Mouse (Mus musculus): ENCODE data around the gene 6430531B16Rik. TPM values are rescaled to one million over a fixed set of nuclear protein-coding genes. Genes with fewer than 3 reads are reported as not detected.

6430531B16Rik gene
- polyA plus RNA-seq, 1 experiment: 0.73 TPM

DNA sequence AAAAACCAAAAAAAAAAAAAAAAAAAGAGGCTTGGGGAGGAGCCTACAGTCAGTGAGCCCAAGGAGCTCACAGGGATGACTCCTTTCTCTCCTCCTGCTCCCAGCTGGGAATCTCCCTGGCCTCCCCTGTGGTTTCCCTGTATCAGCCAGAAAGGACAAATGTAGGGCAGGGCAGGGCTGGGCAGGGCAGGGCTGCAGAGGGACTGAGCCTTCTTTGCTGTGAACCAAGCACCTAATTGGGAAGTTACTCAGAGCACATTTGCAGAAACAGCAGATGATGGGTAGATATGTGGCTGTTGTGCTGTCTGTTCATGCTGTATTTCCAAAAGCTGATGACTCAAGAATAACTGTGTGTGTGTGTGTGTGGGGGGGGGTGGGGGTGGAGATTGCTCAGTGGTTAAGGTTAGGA lies 5.6 kb downstream of the 6430531B16Rik start:
- H3K27ac ChIP-seq (ENCODE audit: control insufficient read depth, insufficient read depth, low read length): no peak overlapping the region
- no peaks in the 10 kb centered on the region for H3K36me3 ChIP-seq (ENCODE audit: control insufficient read depth, insufficient read depth, low read length)
- no peaks in the 10 kb centered on the region for H3K27me3 ChIP-seq (ENCODE audit: control insufficient read depth, insufficient read depth, low read length)
- peaks cover 22% of the 10 kb centered on the region for H3K4me1 ChIP-seq (replicated peaks; ENCODE audit: control insufficient read depth, insufficient read depth, low read length)
- no peak for DNase-seq
- no peak for TF ChIP-seq CTCF (IDR thresholded peaks at IDR 0.05; ENCODE audit: borderline replicate concordance, control insufficient read depth, extremely low read depth, insufficient read depth, low read length, poor library complexity)
- TF ChIP-seq POLR2A (IDR thresholded peaks at IDR 0.05; ENCODE audit: control insufficient read depth, extremely low read depth, insufficient read depth, low read length, poor library complexity): no peak
- no peak overlapping the region for H3K4me3 ChIP-seq (ENCODE audit: control insufficient read depth, insufficient read depth, low read length)

DNA sequence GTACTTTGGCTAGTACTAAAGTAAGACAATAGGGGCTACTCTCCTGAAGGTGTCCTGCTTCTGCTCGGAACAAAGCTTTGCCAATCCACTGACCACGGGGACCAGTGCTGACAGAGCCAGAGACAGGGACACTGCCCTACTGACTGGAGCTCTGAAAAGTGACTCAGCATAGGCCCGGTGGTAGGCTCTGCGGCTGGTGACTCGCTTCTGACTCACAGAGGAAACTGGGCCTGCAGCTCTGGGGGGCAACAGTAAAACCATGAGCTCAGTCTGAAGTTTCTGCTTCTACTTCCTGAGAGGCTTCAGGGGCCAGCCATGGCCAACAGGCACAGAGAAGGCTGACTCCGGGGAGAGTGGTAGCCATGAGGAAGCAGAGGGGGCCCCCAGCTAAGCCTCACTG lies 7.1 kb downstream of the 6430531B16Rik start:
- 15% methylated on average over 6 of the region's 6 CpGs for WGBS
- H3K36me3 ChIP-seq (ENCODE audit: control insufficient read depth, insufficient read depth, low read length): no peaks in the 10 kb centered on the region
- no peaks in the 10 kb centered on the region for H3K27me3 ChIP-seq (ENCODE audit: control insufficient read depth, insufficient read depth, low read length)
- H3K4me3 ChIP-seq (ENCODE audit: control insufficient read depth, insufficient read depth, low read length): no peak overlapping the region
- peak overlapping the region; percentile 36; the same call in 1 of the 2 replicates for H3K27ac ChIP-seq (ENCODE audit: control insufficient read depth, insufficient read depth, low read length)
- DNase-seq: no peak
- H3K4me1 ChIP-seq (replicated peaks; ENCODE audit: control insufficient read depth, insufficient read depth, low read length): peaks cover 22% of the 10 kb centered on the region
- no peak for TF ChIP-seq POLR2A (IDR thresholded peaks at IDR 0.05; ENCODE audit: control insufficient read depth, extremely low read depth, insufficient read depth, low read length, poor library complexity)
- no peak for TF ChIP-seq CTCF (IDR thresholded peaks at IDR 0.05; ENCODE audit: borderline replicate concordance, control insufficient read depth, extremely low read depth, insufficient read depth, low read length, poor library complexity)

DNA sequence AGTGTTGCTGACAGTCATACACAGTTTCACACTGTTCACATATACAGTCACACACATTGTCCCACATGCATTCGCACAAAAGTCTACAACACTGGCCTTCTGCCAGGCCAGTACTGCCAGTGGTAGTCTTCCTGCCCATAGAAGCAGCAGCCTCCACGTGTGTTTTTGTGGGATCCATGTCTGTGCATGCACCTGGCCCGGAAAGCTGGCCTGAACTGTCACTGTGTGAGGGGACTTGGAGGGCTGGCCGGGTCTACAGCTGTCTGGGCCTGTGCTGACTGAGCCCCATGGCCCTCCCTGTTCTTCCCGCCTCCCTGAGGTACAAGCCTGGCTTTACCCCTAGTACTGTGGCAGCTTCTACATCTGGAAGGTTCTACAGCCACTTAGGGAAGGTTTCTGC lies 7.6 kb downstream of the 6430531B16Rik start:
- no peak for TF ChIP-seq POLR2A (IDR thresholded peaks at IDR 0.05; ENCODE audit: control insufficient read depth, extremely low read depth, insufficient read depth, low read length, poor library complexity)
- TF ChIP-seq CTCF (IDR thresholded peaks at IDR 0.05; ENCODE audit: borderline replicate concordance, control insufficient read depth, extremely low read depth, insufficient read depth, low read length, poor library complexity): no peak
- DNase-seq: no peak
- Histone ChIP-seq H3K36me3 (ENCODE audit: control insufficient read depth, insufficient read depth, low read length) (no peaks in the 10 kb centered on the region), H3K4me1 (replicated peaks; ENCODE audit: control insufficient read depth, insufficient read depth, low read length) (peaks cover 22% of the 10 kb centered on the region), H3K27ac (ENCODE audit: control insufficient read depth, insufficient read depth, low read length) (0 out of 2 replicates have a peak overlapping the region, but pooled peaks have one; percentile 36), H3K27me3 (ENCODE audit: control insufficient read depth, insufficient read depth, low read length) (no peaks in the 10 kb centered on the region), H3K4me3 (ENCODE audit: control insufficient read depth, insufficient read depth, low read length) (no peak overlapping the region)
- WGBS: 19% methylated on average over 5 of the region's 5 CpGs

DNA sequence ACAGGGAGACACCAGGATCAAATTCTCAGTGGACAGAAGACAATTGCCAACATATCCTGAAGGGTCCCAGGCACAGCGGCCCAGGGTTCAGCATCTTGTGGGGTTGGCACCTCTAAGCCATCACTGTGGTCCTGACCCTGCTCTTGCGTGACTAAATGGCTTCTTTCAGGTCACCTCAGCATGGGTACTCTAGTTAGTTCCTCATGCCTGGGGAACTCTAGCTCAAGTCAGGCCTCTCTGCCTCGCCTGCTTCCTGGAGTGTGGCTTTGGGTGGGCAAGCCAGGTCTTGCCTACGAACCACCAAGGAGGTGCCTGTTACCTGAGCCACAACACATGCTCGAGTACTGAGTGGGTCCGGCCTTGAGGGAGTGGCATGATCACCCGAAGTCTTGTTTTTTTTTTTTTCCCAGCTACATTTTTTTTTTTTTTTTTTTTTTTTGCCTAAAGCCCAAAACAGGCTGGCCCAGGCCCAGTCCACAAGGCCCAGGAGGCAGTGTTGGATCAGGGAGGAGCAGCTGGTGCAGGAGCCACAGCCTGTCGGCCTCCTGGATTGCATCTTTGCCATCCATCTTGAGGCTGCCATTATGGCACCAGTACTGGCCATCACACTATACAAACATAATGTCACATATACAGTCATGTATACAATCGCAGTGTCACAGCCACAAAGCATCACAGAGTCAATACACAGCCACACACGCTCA lies 8.2 kb downstream of the 6430531B16Rik start:
- no peak overlapping the region for H3K27ac ChIP-seq (ENCODE audit: control insufficient read depth, insufficient read depth, low read length)

DNA sequence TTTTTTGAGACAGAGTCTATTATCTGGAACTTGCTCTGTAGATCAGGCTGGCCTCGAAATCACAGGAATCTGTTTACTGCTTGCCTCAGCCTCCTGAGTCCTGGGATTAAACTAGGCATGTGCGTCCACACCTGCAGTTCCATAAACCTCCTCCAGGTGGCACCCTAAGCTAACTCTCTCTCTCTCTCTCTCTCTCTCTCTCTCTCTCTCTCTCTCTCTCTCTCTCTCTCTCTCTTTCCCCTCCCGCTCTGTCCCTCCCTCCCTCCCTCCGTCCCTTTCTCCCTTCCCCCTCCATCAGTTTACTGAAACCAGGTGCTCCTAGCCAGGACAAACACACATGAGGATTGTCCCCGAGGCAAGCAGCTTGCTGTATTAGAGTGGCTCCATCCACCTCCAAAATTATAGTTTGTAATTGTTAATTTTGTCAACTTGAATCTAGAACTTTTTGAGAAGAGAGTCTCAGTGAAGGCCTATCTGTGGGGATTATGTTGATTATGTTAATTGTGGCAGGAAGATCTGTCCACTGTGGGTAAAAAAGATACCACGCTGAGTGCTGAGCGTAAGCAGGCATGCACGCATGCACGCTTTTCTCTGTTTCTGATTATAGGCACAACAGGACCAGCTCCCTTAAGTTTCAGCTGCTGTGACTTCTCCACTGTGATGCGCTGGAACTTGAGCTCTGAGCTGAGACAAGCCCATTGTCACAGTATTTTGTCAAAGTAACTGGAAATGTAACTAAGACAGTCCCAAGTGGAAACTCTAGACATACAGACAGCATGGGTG lies 9.0 kb downstream of the 6430531B16Rik start:
- 48% methylated on average over 10 of the region's 10 CpGs for WGBS
- Histone ChIP-seq H3K27me3 (ENCODE audit: control insufficient read depth, insufficient read depth, low read length) (no peaks in the 10 kb centered on the region), H3K27ac (ENCODE audit: control insufficient read depth, insufficient read depth, low read length) (no peak overlapping the region), H3K4me3 (ENCODE audit: control insufficient read depth, insufficient read depth, low read length) (no peak overlapping the region), H3K4me1 (replicated peaks; ENCODE audit: control insufficient read depth, insufficient read depth, low read length) (peaks cover 19% of the 10 kb centered on the region), H3K36me3 (ENCODE audit: control insufficient read depth, insufficient read depth, low read length) (no peaks in the 10 kb centered on the region)
- no peak for TF ChIP-seq POLR2A (IDR thresholded peaks at IDR 0.05; ENCODE audit: control insufficient read depth, extremely low read depth, insufficient read depth, low read length, poor library complexity)
- no peak for TF ChIP-seq CTCF (IDR thresholded peaks at IDR 0.05; ENCODE audit: borderline replicate concordance, control insufficient read depth, extremely low read depth, insufficient read depth, low read length, poor library complexity)
- peak; percentile 74 for DNase-seq

More for the DNA sequence above, 8.2 kb downstream of the 6430531B16Rik start:
- TF ChIP-seq POLR2A (IDR thresholded peaks at IDR 0.05; ENCODE audit: control insufficient read depth, extremely low read depth, insufficient read depth, low read length, poor library complexity): no peak
- no peak for TF ChIP-seq CTCF (IDR thresholded peaks at IDR 0.05; ENCODE audit: borderline replicate concordance, control insufficient read depth, extremely low read depth, insufficient read depth, low read length, poor library complexity)
- Histone ChIP-seq H3K36me3 (ENCODE audit: control insufficient read depth, insufficient read depth, low read length) (no peaks in the 10 kb centered on the region), H3K4me1 (replicated peaks; ENCODE audit: control insufficient read depth, insufficient read depth, low read length) (peaks cover 22% of the 10 kb centered on the region), H3K27me3 (ENCODE audit: control insufficient read depth, insufficient read depth, low read length) (no peaks in the 10 kb centered on the region), H3K4me3 (ENCODE audit: control insufficient read depth, insufficient read depth, low read length) (no peak overlapping the region)
- no peak for DNase-seq
- 64% methylated on average over 10 of the region's 10 CpGs for WGBS

DNA sequence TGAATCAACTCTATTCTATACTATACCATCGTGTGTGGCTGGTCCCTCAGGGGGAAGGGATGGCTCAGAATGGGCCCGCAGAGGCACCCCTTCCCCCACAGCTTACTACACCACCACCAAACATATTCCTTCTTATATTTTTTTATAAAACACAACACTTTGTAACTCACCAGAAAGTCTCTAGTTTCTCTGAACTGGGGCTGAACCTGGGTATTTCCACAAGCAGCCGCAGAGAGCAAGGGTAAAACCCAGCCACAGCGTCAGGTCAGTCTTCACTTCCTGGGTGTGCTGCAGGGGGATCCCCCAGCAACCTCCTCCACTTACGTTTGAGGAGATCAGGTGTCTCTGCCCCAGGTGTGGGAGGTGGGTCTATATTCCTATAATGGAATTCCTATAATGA lies 10.1 kb downstream of the 6430531B16Rik start:
- WGBS: 37% methylated on average over 5 of the region's 5 CpGs

More for the DNA sequence above, 10.1 kb downstream of the 6430531B16Rik start:
- Histone ChIP-seq H3K36me3 (ENCODE audit: control insufficient read depth, insufficient read depth, low read length) (no peaks in the 10 kb centered on the region), H3K4me3 (ENCODE audit: control insufficient read depth, insufficient read depth, low read length) (no peak overlapping the region), H3K27ac (ENCODE audit: control insufficient read depth, insufficient read depth, low read length) (no peak overlapping the region), H3K4me1 (replicated peaks; ENCODE audit: control insufficient read depth, insufficient read depth, low read length) (peaks cover 11% of the 10 kb centered on the region), H3K27me3 (ENCODE audit: control insufficient read depth, insufficient read depth, low read length) (no peaks in the 10 kb centered on the region)
- no peak for DNase-seq
- TF ChIP-seq POLR2A (IDR thresholded peaks at IDR 0.05; ENCODE audit: control insufficient read depth, extremely low read depth, insufficient read depth, low read length, poor library complexity): no peak
- no peak for TF ChIP-seq CTCF (IDR thresholded peaks at IDR 0.05; ENCODE audit: borderline replicate concordance, control insufficient read depth, extremely low read depth, insufficient read depth, low read length, poor library complexity)

All from thymus, adult 2 months (tissue).